Mouse (Mus musculus) telencephalon, adult 2 months (tissue): ENCODE measurements around the gene Folr2.

Experiments
- DNase-seq: peaks from one replicate; pipeline ENCODE4 v3.0.0-alpha.2; 2011; ENCODE audit warnings: low read depth, low spot score

Gene Folr2

DNA sequence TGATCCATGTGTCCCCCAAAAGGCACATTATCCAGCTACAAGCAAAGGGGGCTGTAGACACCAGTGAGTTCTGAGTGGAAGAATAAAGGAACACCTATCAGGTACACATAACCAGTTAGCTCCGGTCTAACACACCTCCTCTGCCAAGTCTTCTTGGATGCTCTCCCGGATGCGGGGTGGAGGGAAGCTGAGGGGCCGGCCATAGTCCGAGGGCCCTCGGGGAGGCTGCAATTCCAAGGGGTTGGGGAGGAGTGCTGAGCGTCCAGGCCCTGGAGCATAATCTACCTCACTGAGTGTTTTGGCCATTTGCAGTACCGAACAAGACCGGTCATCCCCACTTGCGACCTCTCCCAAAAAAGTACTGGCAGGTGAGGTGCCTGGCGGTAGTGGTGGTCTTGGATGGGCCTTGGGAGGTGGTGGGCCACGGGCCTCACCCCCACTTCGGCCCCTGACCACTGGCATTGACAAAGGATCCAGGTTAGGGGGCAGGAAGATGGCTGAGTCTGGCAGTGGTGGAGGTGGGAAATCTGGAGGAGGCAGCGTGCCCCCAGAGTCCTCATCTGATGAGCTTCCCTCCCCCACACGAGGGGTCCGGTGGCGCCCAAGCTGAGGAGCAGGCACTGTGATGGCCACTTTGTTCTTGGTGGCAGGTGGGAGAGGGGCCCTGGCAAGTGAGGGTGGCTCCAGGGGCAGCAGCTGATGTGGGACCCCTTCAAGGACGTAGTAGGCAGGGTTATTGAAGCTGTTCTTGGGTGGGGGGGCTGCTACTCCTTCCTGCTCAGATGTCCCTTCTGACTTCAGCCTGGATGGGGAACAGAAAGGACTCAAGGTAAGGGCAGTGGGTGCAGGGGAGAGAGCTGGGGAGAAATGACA lies 33.0 kb downstream of the Folr2 start:
- DNase-seq, result no peak

DNA sequence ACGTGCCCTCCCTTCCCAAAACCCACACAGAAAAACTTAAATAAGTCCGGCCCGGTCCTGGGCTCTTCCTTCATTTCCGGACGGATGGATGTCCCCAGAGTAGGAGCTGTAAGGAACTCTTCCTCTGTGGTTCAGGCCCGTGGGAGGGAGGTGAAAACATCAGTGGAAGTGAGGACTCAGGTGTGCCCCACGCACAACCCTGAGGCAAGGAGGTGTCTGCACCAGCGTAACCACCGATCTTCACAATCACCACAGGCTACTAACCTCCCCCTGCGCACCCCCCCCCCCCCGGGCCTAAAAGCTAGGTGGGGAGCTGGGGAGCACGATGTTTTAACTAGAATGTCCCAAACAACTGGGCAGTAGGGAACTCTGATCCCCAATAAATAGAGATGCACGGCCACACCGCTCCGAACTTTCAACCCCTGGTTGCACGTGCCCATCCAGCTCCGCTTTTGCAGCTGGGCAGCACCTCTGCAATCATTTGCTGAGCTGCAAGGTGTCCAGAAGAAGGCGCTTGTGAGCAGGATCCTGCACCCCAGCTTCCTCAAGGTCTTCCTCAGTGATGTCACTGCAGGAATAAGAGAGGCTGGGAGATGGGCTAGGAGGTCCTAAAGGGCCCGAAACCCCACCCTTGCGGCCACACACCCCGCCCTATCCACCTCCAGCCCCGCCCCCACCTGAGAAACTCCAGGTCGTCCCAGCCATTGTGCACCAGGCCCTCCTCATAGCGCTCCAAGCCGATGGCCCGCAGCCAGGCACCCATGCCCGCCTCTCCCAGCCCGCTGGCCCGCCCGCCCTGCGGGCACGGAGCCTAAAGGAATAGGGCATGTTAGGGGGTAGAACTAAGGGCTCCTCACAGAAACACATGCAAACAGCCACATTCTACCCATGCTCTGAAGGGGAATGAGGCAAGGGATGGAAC lies 33.9 kb downstream of the Folr2 start:
- no peak for DNase-seq

DNA sequence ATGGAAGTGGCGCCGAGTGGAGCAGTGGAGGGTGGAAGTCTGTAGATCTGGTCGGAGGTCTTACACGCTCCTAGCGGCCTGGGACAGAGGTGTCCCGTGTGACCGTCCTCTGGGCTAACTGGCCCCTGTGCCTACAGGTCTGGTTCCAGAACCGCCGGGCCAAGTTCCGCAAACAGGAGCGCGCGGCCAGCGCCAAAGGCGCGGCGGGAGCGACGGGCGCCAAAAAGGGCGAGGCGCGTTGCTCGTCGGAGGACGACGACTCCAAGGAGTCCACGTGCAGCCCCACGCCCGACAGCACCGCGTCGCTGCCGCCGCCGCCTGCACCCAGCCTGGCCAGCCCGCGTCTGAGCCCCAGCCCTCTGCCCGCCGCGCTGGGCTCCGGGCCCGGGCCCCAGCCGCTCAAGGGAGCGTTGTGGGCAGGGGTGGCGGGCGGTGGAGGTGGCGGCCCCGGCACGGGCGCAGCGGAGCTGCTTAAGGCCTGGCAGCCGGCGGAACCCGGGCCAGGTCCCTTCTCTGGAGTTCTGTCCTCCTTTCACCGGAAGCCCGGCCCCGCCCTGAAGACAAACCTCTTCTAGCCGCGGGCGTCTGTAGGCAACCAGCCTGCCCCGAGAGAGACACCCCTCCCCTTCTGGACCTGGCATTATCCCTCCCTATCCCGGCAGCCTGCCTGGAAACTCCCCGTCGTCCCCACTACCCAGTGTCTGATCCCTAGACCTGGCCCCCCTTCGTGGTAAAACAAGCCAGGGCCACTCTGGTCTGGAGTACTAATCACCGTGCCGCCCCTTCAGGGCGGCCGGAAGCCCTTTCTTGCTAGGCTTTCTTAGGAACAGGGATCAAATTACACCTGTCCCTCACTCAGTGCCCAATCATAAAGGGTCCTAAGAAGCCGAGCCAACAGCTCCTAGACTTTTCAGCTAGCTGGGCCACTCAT lies 35.2 kb downstream of the Folr2 start:
- DNase-seq, result no peak

DNA sequence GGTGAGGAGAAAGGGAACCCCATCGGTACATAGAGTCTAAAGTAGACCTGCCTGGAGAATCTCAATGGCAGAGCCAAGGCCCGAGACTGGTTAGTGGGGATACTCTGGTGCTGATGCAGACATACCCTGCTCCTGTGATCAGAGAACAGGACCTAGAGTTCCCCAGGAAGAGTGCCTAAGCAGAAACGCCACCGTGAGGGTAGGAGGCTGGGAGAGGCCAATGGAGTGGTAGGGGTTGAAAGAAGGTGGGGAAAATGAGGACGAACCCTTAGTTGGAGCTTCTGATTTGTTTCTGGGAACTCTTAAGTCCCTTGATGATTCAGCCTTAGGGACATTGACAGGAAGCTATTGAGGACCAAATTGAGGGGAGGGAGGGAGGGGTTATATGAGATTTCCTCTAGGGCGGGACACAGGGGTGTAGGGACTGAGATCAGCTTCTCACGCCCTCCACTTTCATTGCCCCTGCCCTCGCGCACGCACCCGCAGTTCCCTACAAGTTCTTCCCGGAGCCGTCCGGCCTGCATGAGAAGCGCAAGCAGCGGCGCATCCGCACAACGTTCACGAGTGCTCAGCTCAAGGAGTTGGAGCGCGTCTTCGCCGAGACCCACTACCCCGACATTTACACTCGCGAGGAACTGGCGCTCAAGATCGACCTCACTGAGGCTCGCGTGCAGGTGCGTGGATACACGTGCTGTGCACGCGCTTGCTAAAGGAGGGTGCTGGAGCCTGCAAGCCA lies 36.5 kb downstream of the Folr2 start:
- DNase-seq, result no peak

DNA sequence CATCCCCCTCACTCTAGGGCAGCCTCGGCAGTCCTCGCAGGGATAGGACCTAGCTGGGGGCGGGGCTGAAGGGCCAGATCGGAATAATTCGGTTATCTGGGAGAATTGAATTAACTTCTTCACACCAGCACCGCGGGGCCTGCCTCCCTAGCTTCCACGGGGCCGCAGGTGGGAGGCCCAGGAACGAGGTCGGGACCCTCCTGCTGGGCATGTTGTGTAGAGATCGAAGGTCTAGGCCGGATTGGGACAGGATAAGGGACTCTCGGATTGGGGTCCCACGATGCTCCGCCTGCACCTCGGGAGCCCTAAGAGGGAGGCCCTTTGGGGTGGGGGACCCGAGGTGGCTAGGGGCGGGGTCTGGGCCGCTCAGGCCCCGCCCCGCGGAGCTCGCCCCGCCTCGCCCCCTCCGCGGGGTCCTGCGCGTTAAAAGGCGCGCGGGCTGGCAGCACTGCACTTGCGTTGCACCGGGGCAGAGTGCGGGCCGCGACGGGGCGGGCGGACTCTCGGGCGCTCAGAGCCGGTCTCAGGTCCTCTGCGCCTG lies 39.1 kb downstream of the Folr2 start, which contains the start of gene Phox2a:
TSS of gene Phox2a (plus strand) at position 453 of the 541 bp plus-strand sequence.
- DNase-seq, result no peak
